Mouse (Mus musculus) monocyte, adult 2 months (primary cell): ENCODE results near the gene Sf3a3.

ENCODE experiments used
- DNase-seq, 2 experiments: peaks; one replicate each; pipeline ENCODE4 v3.0.0; 2022; ENCODE audit warnings: low spot score in 2 of 2, low read depth in 1 of 2

Sf3a3 gene

GRCm38 (mm10) chr4:124773995-124774394 lies 59.4 kb downstream of the Sf3a3 start:
- DNase-seq: no peak

GRCm38 (mm10) chr4:124774429-124774828 lies 59.9 kb downstream of the Sf3a3 start:
- DNase-seq: no peak

- DNase-seq: no peak
Observed at GRCm38 (mm10) chr4:124781361-124781760, 66.8 kb downstream of the Sf3a3 start.
